Mouse (Mus musculus) induced T-regulatory cell, adult 2 months (primary cell): Measurements from ENCODE around the gene Morf4l1.
"Not testable (repeated sequence)": the region's sequence is repeated elsewhere in the genome, so short reads cannot be mapped to it uniquely, and the experiment has no call there.

Experiments
- DNase-seq: peaks from one replicate; pipeline ENCODE4 v3.0.0-alpha.2; 2012; ENCODE audit warnings: low read depth

The Morf4l1 gene

DNA sequence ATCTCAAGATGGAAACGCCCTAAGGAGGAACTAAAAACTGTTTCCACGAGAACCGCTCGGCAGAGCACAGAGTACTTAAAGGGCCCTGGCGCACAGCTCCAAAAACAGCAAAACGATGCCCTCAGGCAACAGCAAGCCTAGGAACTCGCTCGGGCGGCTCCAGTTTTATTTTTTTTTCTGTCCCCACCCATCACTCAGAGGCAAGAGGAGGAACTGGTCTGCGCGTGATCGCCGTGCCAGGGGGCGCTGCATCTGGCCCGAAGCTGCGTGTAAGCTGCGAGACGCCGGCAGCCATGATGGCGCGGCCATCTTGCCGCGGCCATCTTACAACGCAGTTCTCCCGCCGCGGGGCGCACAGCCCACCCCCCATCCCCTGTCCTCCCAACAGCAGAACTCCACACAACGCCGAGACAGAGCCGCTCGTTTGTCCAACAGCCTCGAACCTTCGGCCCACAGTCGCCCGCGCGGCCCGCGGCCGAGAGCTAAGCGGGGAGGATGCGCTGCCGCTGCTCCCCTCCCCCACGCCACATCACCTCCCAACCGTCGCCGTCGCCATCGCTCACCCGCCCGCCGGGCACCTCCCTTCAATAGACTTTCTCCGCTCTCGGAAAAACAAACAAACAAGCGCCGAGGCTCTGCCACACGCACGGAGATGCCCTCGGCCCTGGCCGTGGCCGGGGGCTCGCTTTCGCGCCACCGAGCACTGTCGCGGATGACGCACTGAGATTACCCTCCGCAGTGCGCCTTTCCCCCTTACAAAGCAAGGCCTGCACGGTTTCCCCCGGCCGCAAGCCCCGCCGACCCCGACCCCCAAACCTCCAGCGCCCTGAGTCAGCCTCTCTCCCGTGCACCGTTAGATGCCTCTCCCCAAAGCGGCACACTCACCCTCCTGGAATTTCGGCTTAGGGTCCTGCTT, 665 bp downstream of the Morf4l1 start:
- DNase-seq = peak; percentile 94

DNA sequence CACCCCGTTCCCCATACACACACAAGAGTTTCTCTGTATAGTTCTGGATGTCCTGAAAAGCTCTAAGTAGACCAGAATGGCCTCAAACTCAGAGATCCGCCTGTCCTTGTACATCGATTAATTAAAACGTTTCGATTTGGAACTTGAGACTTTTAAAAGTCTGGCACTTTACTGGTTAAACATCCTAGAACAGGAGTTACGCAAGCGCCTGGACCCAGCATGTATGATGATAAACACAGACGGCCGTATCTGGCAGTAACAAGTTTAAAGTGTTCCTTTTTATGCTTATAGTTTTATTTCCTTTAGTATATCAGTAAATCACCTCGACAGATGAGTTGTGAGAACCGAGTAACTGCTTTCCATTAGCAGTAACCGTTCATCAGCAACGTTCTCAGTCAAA, 1.4 kb downstream of the Morf4l1 start:
- DNase-seq = no peak

DNA sequence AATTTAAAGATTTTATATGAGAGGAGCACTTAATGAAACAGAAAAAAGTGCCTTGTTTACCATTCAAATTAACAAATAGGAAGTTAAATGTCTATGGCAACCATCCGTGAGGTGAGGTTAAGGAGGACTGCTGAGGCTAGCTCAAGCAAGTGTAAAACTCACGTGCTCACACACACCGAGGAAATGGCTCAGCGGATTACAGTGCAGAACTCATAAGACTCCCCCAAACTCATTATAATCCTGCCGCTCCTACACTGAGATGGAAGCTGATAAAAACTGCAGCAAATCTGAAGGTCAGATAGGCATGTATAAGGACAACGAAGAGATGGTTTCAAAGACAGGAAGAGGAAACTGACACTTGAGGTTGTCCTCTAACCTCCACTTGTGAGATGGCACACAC, 5.2 kb downstream of the Morf4l1 start:
- DNase-seq = peak; percentile 63

DNA sequence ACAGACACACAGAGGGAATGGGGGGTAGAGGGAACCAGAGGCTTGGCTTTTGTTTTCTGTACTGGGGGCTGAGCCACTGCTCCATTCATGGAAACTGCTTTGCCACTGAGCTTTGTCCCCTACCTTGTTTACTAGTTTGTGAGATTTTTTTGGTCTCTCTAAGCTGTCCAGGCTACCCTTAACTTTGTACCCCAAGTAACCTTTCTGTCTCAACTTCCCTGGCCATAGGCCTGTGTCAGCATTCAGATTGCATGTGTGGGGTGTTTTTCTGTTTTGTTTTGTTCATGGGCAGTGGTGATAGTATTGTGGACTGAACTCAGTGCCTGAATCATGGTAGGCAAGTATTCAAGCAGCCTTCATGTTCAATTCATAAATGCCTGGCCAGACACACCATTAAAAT, 6.3 kb downstream of the Morf4l1 start:
- no peak for DNase-seq

DNA sequence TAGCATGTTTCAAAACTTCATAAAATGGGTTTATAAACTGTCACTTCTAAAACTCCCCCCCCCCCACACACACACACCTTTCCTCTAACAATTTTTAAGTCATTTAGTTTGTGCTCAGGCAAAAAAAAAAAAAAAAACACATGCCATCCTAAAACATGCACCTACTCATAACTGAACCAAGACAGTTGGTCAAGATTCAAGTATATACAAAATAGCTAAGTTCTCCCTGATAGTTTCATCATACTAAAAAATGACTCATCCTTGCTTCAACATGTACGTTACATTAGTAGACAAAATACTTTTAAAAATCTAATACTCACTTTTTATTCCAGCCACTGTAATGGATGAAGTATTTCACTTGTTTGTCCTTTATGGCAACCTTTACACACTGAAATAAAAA, 7.7 kb downstream of the Morf4l1 start:
- no peak for DNase-seq

DNA sequence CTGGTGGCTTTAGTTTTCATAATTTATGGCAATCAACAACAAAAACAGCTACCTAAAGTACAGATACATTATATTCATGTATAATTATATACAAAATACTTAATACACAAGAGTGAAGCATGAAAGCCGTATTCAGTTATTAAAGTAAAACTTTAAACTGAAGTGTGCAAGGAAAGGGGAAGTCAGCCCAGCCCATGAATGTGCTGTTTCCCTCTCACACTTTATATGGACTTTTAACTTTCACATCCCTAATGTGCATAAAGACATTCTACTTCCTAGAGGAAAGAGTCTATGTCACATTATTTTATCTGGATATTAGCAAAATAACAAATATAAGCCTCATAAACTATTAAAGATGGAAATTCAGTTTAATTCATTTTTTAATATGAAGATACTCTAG, 9.1 kb downstream of the Morf4l1 start:
- DNase-seq = no peak

DNA sequence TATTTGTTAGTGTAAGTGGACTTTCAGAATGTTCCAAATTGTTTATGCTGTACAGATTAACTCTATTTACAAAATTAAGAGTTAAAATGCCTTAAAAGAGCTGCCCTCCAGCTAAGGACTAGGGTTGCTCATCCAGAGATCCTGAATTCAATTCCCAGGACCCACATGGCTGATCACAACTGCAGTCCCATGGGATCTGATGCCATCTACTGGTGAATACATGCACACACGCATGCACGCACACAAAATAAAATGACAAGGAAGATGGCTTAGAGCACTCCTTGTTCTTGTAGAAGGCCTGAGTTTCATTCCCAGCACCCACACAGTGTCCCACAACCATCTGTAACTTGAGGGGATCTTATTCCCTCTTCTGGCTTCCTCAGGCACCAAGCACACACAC, 13.8 kb downstream of the Morf4l1 start:
- peak; percentile 47 for DNase-seq

DNA sequence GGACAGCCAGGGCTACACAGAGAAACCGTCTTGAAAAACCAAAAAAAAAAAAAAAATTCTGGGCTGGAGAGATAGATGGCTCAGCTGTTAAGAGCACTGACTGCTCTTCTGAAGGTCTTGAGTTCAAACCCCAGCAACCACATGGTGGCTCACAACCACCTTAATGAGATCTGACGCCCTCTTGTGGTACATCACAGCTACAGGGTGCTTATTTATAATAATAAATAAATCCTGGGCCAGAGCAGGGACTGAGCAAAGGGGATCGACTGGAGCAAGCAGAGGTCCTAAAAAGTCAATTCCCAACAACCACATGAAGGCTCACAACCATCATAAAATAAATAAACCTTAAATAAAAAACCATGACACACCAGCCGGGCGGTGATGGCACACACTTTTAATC, 15.6 kb downstream of the Morf4l1 start:
- peak; percentile 64 for DNase-seq

DNA sequence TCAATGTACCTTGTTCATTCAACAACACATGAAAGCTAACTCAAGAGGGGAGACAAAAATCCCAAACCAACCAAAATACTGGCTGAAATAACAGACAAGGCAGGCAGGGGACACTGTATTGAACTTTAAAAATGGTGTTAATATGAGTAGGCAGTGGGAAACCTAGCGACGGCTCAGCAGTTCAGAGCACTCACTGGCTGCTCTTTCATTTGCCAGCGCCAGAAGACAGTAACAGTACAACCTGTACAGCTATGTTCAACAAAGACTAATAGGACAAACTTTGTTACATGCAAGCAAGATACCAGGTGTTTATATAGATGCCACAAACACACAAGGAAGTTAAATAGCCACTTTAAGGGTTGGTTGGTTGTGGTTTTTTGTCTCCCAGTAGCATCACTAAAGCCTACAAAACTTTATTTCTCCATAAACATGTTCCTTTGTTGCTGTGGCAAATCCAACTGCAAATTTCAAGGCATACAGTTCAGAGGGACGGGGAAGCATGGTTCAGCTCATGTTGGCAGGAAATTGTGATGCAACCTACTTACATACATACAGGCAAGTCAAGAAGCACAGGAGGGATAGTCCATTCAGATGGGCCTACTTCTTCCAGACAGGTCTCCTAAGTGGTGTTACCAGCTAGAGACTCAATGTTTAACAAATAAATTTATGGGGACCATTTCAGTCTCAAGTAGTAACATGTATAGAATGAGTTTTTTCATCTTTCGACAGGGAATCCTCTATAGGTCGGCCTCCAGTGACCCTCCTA, 25.1 kb downstream of the Morf4l1 start:
- DNase-seq = no peak

DNA sequence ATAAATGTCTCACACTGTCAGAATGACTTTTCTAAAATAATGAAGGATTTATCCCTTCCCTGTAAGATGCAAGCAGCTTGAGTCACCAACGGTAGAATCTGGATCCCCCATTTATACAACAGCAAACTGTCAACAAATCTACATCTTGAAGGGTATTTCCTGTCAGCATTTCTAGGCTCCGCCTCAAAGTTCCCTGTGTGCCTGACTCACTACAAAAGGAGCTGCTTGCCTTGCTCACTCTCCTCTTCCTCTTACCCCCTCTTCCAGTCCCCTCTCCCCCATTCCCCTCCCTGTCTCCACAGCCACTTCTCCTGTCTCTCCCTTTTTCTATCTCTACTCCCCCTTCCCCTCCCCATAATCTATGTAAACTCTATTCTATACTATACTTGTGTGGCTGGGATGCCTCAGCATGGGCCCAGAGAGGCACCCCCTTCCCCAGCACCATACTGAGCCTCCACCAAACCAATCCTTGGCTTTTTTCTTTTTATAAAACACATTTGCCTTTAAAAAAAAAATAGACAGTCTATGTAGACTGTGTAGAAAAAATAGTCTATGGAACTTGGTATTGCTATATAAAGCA, 26.6 kb downstream of the Morf4l1 start:
- no peak for DNase-seq

DNA sequence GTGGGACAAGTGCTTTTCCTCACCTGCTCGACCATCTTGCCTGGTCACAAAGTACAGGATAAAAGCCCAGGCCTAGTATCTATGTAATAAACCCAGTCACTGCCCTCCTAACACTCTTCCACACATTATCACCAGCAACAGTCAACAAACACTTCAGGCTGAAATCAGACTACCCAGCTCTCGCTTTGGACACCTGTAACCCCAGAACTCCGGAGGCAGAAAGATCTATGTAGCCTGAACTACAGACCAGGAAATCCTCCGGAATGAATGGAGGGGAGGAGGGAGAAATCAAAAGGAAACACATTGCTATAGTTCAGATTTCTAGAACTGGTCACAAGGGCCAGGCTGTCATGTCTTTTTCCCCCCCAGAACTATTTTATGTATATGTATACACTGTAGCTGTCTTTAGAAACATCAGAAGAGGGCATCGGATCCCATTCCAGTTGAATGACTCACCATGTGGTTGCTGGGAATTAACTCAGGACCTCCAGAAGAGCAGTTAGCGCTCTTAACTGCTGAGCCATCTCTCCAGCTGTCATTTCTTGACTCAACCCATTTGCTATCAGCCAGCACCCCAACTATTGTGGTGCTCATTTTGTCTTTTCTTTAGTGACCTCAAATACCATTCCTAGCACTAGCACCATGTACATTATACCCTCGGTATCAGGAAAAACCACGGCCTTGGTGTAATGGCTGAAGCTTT, 29.7 kb downstream of the Morf4l1 start:
- DNase-seq = no peak

DNA sequence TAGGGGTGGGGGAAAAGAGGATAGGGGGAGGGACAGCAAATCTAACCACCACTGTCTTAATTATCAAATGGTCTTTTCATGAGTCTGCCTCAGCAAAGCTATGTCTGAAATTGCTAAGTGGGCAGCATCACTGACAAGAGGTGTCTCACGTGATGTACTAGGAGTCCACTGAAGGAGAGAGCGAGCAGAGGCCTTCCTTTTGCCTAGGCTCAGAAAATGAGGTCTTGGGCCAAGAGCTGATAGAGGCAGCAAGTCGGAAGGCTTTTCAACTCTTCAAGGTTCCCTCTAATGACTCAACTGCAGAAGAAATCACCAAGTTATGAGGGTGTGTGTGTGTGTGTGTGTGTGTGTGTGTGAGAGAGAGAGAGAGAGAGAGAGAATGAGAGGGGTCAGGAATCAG, 30.4 kb downstream of the Morf4l1 start:
- no peak for DNase-seq

DNA sequence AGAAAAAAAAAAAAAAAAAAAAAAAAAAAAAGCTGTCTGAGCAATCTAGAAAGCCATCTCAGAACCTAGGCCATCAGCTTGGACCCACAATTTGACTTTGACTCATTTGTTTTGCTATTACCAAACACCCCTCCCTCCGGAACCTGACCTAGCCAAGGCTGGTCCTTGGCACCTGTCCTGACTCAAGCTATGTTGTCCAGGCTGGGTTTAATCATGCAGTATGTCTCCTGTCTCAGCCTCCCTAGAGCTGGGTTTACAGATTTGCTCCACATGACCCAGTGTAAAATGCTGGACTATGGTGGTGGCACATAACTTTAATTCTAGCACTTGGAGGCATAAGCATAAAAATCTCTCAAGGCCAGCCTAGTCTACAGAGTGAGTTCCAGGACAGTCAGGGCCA, 31.6 kb downstream of the Morf4l1 start:
- no peak for DNase-seq

DNA sequence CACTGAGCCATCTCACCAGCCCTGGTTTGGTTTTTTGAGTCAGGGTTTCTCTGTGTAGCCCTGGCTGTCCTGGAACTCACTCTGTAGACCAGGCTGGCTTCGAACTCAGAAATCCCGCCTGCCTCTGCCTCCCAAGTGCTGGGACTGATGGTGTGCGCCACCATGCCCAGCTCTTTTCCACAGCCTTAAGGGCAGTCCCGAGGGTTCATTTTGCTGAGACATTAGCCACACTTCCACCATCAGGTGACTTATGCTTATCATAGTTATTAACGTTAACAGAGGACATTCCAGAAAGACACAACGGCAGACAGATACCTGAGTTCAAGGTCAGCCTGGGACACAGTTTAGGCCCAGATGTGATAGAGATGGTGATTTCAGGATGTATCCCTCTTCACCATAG, 32.6 kb downstream of the Morf4l1 start:
- not testable (repeated sequence) for DNase-seq

DNA sequence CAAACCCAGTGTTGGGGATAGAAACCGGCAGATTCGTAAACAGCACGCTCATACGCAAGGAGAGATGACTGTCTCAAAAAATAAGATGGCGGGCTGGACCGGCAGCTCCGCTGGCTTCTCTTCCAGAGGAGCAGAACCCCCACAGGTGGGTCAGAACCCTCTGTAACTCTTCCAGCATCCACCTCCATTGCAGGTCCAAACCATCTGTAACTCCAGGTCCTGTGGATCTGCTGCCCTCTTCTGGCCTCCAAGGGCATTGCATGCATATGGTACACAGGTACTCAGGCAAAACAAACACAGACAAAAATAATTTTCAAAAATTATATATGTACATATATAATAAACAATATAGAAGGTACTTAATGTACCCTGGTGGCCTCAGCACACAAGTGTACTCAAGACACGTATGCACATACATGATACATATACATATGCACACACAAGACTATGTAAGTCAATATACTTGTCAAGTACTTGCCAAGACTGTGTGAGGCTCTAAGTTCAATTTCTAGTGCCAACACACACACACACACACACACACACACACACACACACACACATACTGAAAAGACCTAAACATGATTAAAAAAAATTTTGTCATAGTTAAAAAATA, 37.6 kb downstream of the Morf4l1 start:
- peak; percentile 74 for DNase-seq

DNA sequence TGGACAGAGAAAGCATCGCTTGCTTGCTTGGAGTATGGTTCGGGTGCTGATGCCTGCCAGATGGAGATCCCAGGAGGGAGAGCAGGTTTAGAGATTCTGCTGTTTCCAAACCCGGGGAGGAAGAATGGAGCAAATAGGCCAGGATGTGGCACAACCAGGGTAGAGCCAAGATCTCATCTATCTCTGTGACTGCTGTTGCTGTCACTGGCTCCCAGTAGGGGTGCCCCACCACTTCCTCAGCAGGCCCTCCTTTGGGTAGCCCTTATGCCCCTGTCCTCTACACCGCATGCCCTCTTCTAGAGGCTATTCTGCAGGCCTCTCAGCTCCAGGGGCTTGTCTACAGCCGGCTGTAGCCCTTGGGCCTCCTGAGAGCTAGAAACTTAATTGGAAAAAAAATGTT, 38.4 kb downstream of the Morf4l1 start:
- DNase-seq = no peak

DNA sequence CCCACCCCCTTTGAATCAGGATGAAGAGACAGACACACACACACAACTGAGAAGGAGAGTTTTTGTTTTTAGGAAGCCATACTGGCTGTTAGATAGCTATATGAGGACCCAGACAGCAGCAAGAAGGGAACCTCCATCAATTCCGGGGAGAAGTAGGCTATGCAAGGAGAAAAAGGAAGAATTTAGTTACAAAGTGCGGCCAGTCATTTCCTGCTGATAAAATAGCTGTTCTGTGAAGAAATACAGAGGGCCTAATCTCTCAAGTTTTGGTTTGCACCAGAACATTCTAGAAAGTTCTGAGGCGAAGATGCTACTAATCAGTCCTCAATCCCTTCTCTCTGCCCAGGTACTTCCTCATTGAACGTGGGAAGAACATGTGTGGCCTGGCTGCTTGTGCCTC, 39.2 kb downstream of the Morf4l1 start:
- DNase-seq = no peak

DNA sequence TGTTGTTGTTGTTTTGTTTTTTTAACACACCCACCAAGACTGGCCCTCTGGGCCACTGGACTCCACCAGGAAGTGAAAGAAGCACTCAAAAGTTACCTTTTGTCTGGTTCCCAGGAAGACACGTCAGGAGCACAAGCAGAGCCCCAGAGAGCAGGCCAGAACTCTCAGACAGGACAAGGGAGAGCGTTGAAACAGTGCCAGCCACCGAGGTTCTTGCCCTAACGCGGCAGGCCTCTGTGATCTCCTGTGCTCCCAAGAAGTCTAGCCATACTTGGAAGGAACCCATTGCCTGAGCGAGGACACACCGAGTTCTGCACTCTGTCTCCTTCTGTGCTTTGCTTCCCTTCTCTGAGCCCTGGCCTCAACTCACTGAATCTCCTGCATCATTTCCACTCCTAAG, 44.4 kb downstream of the Morf4l1 start:
- DNase-seq = no peak

DNA sequence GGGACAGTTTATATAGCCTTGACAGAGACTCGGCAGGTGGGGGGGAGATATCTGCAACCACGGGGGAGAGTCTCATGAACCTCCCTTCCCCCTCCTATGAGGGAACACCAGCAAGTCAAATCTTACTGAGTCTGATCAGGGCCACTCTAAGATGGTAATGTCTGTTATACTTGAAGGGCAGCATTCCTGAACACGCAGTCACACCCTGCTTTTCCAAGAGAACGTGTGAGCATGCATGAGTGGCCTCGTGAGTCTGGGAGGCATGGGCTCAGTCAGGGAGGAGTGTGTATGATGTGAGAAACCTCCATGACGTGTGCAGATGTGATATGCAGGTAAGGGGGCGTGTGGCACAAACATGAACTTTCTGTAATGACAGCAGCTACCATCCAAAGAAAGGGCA, 45.1 kb downstream of the Morf4l1 start:
- no peak for DNase-seq

DNA sequence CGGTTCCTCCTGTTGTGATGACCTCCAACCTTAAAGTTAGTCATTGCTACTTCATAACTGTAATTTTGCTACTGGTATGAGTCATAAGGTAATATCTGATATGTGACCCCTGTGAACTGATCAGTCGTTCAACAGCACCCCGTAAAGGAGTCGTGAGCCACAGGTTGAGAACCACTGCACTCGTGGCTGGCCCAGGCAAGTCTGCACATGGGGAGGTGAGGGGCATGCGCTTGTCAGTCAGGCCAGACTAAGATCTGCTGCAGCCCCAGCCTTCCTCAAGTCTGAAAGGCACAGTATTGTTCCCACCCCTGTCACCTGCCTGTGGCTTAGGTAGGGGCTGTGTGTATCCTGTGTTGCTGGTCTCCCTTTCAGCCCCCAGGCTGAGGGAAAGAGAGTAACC, 45.8 kb downstream of the Morf4l1 start:
- DNase-seq = no peak

DNA sequence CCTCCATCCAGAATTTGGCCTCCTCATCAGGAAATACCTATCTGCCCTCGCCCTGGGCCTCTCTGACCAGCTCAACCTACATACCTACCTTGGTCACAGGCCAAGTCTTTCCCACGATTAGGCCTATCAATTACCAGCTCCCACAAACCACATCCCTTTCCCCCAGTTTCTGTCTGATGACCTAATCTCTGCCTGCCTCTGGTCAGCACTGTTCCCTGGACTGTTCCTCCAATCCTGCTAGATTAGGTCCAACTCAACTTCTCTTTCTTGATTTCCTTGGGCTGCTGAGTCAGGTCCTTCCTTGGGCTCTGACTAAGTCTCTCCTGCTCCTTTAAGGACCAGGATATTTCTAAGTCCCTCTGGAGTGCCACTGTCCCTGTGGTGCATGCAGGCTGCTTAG, 47.2 kb downstream of the Morf4l1 start:
- DNase-seq = no peak

DNA sequence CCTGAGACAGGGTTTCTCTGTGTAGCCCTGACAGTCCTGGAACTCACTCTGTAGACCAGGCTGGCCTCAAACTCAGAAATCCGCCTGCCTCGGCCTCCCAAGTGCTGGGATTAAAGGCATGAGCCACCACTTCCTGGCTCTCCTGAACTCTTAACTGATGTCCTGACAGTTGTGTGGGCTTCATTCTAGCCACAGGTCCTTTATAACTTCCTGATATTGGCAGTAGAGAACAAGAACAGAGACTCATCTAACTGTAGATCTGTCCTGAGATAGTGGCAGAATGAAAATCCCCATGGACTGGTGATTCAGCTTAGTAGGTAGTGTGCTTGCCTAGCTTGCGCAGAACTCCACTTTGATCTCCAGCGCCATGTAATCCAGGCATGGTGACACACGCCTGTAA, 53.6 kb downstream of the Morf4l1 start:
- DNase-seq = not testable (repeated sequence)
